Mouse (Mus musculus): Measurements from ENCODE around the gene Slc9a8.
A peak's percentile ranks its signal among the peaks of the same experiment; 100 is the strongest.

Gene Slc9a8

DNA sequence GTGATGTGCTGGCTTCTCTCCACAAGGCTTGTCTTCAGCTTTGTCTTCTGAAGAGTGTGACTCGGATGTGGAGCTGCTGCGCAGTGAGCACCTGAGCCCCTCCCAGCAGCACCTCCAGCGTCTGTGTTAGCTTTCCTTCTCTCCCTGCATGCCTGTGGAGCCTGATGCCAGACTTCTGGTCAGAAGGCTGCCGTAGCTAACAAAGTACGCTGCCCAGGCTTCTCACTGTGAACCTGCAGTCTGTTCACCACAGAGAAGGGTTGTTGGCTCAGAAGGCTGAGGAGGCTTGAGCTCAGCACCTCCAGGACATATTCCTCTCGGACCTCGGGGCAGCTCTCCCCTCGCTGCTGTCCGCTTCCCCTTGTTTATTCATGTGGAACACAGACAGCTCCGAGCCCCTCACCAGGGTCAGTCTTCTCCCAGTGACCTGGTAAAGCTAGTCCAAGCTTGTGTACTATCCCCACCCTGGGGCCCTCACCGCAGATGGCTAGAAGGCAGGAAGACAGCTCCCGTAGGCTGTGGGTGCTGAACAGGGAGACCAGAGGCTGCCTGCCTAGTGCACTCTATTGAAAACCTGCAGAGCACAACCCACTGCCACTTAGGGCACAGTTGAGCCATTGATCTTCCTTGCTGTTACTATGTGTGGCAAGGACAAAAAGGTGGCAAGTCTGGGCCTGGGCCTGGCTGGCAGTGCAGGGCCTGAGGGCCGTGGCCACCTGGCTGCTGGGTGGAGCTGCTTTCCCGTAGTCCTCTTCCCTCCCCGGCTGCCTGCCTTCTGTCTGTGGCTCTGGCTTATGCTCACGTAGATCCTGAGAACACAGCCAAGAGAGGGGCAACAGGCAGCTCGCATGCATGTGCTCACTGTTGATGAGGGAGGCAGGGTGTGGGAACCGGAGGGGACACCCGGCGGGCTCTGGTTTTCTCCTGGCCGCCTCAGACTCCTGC lies 28.1 kb downstream of the Slc9a8 start:
- no peak for DNase-seq (ENCODE audit: low spot score in 2 of 2)

DNA sequence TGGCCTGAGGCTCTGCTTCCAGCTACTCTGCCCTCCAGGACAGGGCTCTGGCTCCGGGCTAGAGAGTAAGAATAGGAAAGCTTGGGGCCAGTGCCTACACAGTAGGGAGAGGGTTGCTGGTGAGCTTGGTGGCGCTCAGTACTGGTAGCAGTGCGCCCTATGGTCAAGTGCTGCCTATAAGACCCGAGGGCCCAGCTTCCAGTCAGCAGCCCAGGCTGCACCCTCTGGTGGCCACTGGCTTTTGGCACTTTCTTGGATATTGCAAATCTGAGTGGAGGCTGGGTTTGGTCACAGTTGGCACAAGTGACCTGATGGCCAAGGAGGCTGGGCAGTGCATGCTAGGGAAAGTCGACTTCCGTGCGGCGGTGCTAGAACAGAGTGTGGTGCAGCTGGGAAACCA lies 29.1 kb downstream of the Slc9a8 start:
- no peak for DNase-seq (ENCODE audit: low spot score in 2 of 2)

DNA sequence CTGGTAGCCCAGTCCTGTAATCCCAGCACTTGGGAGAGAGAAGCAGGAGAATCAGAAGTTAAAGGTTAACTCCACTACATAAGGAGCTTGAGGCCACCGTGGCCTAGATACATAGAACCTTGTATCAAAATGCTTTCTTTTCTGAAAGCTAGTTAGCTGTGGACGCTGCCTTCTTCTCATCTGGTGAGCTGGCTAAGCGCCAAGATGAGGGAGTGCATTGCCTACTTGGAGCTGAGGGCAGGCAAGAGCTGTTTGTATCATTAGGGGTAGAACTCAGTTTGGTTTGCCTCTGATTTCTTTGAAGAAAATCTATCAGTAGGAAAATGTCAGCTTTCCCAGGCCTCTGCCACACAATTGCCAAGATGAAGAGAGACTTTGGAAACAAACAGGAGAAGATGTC lies 32.3 kb downstream of the Slc9a8 start:
- DNase-seq (ENCODE audit: low spot score in 2 of 2), result no peak

DNA sequence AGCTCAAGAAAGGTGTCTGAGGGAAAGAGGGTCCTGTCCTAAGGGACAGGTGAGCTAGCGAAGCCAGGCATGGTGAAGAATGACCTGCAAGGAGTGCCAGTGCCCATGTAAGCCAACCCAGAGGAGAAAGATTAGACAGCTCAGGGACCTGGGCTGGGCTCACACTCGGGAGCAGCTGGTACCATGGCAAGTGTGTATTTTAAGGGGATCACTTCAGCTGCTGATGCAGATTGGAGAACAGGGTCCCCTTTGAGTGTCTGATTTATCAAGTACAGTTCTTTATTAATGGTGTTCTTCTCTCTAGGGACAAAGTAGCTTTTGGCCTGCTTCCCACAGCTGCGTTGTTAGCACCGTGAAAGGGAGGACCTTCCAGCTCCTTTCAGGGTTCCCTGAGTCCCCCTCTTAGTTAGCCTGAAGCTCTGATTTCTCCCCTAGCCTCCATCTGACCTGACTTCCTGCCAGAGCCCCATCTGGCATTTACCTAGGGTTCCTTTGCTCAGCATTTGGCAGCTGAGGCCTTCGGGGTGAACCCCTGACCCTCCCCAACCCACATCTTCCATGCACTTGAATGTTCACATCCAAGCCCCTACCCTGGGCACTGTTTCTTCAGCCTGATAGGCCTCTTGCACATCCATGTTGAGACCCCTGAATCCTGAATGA lies 35.0 kb downstream of the Slc9a8 start:
- no peak for DNase-seq (ENCODE audit: low spot score in 2 of 2)

DNA sequence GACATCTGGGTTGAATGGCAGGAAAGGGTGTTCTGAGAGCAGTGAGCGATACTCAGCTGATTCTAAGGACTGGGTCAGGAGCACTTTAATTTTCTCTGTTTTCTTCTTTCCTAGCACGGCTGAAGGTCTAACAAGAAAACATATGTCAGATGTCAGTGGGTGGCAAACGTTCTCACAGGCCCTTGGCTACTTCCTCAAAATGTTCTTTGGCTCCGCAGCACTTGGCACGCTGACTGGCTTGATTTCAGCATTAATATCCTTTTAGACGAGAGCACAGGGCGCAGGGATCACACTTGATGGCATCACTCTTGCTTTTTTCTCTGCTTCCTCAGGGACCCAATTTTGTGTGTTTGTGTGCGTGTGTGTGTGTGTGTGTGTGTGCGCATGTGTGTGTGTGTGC lies 35.7 kb downstream of the Slc9a8 start:
- no peak for DNase-seq (ENCODE audit: low spot score in 2 of 2)

DNA sequence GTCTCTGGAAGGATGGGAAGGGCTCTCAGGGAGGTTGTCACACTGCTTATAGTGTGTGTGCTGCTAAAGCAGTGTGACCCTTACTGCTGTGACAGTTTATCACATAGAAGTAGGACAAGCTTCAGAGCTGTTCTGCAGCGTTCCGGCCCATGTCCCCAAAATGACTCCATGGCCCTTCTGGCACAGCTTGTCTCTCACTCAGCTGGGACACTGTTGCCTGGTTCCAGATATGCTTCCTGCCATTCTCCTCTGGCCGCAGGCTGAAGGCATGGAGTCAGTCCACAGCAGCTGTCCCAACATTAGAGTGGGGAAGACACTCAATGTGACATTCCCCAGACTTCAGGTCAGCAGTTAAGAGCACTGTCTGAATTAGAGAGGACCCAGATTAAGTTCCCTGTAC lies 37.0 kb downstream of the Slc9a8 start:
- no peak for DNase-seq (ENCODE audit: low spot score in 2 of 2)

DNA sequence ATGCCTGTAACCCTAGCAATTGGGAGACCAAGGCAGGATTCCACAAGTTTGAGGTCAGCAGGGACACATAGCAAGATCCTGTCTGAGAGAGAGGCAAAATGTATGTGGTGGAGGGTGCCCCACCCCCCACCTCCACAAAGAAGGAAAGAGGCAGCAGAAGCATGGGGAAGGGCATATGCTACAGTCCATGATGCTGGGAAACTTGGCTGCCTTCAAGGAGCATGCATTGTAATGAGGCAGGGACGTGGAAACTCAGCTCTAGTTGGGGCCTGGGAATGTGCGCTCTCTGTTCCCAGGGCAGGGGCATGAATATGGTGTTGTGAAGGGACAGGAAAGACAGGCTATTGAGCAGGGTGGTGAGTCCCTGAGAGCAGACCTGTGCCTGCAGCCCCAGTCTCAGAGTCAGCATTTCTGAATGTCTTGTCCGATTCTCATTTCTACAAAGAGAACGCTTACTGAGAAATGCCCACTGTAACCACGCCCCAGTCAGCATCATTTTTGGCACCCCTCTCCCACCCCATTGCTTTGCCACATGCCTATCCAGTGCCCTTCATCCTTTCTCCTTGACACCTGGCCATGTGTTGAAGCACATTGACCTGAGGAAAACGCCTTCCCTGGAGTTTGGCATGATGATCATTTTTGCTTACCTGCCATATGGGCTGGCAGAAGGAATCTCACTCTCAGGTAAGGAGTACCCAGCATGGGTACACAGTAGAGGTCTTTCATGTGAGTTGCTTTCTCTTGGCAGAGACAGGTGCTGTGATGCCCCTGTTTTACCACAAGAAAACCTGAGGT lies 37.8 kb downstream of the Slc9a8 start:
- no peak for DNase-seq (ENCODE audit: low spot score in 2 of 2)

DNA sequence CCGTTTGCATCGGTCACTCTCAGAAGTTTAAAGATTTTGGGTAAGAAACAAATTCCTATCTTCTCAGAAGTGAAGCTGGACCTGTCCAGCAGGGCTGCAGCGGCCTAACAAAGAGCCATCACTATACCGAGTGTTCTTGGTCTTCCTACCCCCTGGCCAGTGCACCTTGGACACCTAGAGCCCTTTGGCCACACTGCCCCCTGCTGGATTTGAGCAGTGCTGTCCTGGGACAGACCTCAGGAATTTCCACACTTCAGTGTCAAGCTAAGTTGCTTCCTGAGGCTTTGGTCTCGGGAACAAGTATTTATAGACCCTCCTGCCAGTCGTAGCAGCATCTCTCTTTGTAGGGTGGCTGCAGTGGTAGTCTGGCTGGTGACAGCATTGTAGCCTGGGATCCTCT lies 41.4 kb downstream of the Slc9a8 start:
- DNase-seq (ENCODE audit: low spot score in 2 of 2), result peak; percentile 45 to 65

DNA sequence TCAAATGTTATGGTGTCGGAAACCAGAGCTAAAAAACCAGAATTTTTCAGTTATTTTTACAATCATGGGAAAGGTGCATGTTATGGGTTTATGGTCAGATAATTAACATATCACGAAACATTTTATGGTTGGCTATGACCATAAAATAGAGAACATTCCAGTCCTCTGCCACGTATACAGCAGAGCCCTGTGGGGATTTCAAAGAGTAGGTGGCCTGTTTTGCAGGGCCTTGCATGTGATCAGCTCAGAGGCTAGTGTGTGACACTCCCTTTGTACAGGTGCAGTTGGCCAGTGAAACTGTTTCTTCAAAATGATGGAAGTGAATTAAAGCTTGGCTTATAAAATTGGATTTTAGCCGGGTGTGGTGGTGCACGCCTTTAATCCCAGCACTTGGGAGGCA lies 42.3 kb downstream of the Slc9a8 start:
- no peak for DNase-seq (ENCODE audit: low spot score in 2 of 2)

DNA sequence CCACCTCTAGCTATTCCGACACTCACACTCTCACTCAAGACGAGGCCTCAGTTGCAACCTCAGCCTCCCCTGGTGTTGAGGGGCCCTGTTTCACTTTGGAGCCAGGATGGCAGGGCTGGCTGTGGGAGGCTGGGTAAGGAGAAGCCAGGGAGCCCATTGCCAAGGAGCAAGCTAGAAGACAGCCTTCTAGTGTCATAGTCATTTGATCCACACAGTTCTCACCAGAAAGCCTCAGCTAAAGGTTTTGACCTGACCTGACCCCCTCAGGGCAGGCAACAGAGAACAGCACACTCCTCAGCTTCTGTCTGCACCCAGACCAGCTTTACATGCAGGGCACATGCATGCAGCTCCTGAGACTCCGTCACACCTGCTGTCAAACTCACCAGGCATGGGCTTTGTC lies 44.4 kb downstream of the Slc9a8 start:
- no peak for DNase-seq (ENCODE audit: low spot score in 2 of 2)

DNA sequence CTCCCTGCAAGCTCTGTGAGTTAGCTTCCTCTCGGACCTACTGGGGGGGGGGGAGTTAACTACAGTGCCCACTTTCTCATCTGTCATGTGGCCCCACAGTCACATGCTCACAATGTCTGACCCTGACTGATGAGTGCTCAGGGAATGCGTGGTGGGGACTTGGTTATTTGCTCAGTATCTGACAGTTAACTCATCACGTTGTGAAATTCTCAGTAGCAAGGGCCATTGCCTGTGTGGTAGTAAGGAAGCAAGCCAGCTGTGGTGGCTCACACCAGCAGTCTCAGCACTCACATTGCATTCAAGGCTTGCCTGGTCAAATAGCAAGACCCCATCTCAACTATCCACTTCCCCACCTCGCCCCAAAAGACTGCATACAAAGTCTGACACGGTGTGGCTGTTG lies 45.7 kb downstream of the Slc9a8 start:
- no peak for DNase-seq (ENCODE audit: low spot score in 2 of 2)

DNA sequence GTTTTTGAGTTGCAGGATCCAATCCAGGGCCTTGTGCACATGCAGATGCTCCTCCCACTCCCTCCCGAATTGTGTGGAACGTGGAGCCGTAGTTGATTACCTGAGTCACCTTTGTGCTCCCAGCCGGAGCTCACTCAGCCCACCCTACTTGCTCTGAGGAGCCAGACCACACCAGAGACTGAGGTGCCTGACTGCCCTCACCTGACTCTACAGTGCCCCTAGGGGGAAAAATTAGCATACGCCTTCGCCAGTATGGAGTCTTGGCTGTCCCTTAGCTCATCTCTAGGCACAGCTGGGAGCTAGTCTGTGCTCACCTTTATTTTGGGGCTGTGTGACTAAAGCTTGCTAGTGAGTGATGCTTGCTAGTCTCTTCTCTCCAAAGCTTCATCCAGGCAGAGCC lies 46.9 kb downstream of the Slc9a8 start:
- DNase-seq (ENCODE audit: low spot score in 2 of 2), result no peak

DNA sequence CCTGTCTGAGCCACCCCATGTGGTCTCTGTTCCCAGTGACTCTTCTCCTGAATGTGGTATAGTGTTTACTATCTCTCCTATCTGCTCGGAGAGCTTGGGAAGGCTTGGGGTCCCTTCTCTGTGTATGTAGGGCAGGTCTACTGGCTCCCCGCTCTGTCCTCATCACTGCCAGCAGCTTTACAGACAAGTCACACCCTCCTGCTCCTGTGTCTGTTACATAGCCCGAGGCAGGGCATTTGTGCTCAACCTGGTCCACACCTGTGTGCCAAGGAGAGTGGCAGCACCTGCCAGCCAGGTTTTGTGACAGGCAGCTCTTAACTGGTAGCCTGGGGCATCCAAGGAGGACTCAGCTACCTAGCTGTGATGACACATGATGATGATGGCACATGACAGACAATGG lies 49.1 kb downstream of the Slc9a8 start:
- DNase-seq (ENCODE audit: low spot score in 2 of 2), result no peak

DNA sequence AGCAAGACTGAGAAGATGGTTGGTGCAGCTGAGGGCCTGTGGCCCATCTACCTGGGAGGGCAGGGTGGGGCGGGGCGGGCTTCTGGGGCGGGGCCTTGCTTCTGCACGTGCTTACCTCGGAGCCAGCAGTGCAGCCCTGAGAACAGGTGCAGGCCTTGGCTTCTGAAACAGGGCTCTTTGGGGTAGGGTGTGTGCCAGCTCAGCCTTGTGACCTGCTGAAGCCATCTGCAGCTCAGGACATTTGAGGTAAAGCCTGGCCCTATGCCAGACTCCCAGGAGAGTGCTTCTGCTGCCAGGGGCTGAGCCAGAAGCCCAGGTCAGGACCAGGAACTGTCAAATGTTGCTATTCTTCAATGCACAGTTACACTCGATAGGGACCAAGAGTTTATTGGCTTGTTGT lies 50.1 kb downstream of the Slc9a8 start:
- no peak for DNase-seq (ENCODE audit: low spot score in 2 of 2)

DNA sequence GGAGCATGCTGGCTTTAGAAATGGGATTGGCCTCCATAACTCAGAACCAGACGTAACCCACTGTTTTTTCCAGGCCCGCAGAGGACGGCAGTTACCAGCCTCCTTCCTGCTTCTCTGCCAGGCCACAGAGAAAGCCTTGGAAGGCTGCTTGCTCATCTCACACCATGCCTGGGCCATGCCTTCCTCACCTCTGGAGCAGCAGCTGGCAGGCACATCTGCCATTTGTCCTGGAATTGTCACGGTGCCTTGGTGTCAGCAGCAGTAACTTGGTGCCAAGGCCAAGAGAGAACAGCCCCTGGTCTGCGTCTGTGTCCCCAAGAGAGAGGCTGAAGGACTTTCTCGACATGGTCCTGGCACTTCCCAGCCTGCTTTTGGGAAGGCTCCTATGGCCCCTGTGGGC lies 52.7 kb downstream of the Slc9a8 start:
- no peak for DNase-seq (ENCODE audit: low spot score in 2 of 2)

DNA sequence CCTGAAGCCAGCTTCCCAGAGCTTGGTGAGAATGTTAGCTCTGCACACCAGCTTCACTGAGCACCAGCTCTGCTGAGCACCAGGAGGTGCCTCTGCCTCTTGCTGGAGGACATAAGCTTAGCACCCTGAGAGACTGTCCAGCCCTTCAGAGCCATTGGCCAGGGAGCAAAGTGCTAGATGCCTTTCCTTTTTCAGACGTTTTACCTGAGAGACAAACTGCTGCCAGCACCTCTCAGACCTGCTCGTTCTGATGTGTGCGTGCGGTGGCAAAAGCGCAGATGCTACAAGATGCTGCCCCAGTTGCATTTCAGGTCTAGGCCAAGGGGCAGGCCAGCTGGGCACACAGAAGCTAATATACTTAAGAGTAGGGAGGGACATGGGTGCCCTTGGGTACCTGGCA lies 54.1 kb downstream of the Slc9a8 start:
- DNase-seq (ENCODE audit: low spot score in 2 of 2), result no peak

DNA sequence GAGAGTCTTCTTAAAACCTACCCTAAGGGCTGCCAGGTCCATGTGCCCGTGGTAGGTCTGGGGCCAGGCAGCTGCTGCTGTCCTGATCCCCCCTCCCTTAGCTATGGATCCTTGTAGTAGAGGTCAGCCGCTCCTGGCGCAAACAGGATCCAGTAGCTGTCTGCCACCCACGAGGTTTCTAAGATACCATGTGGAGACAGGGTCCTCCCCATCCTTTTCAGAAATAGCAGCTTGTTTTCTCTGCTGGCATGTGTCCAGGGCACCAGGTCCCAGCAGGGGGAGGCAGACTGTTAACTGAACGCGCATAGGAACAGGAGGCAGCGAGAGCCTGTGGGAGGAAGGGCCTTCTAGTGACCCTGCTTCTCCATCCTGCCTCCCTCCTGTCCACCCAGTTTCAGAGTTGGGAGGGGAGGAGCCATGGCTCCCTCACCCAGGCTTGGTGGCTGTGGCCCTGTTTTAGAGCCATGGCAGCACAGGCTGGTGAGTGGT lies 54.7 kb downstream of the Slc9a8 start:
- no peak for DNase-seq (ENCODE audit: low spot score in 2 of 2)

DNA sequence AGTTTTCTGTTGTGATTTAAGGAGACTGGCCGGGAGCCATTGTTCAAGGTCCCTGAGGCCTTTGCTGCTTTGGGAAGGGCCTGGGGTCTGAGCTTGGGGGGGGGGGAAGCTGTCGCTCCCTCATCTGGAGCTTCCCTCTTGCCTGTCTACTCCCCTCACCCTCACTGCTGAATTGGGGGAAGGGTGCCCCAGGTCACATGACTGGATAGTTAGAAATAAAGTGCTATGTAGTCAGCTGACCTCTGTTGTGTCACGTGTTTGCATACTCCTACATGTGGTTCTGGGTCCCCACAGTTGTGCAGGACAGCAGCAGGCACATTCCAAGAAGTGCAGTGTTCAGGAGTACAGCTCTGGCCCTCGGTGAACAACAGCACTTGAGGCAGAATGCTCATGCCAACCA lies 55.2 kb downstream of the Slc9a8 start:
- DNase-seq (ENCODE audit: low spot score in 2 of 2), result no peak

DNA sequence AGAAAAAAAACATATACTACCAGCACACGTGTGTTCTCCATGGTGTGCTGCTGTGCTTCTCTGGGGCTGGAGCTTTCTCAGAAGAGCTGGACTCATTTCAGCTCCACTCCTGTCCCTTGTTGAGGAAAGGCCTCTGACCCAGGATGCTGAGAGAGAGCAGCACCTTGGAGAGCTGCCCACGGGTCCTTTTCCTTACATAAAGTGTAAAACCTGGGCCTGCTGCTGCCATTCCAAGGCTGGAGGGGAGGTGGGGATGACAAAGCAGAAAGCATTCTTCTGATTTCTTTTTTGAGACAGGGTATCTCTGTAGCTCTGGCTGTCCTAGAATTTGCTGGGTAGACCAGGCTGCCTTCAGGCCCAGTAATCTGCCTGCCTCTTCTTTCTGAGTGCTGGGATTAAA lies 56.6 kb downstream of the Slc9a8 start:
- no peak for DNase-seq (ENCODE audit: low spot score in 2 of 2)

DNA sequence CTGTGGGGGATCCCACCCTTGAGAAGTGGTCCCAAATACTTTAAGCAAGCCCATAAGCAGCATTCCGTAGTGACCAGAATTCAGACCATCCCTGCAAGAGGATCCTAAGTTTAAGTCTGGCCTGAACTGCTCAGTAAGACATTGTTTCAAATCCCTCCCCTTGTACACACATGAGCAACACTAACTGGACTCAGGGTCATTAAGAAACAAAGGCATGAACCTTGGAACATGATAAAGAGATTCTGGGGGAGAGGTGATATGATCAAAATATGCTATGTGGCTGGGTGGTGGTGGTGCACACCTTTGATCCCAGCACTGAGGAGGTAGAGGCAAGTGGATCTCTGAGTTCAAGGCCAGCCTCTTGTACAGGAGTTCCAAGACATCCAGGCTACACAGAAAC lies 58.0 kb downstream of the Slc9a8 start:
- DNase-seq (ENCODE audit: low spot score in 2 of 2), result no peak

DNA sequence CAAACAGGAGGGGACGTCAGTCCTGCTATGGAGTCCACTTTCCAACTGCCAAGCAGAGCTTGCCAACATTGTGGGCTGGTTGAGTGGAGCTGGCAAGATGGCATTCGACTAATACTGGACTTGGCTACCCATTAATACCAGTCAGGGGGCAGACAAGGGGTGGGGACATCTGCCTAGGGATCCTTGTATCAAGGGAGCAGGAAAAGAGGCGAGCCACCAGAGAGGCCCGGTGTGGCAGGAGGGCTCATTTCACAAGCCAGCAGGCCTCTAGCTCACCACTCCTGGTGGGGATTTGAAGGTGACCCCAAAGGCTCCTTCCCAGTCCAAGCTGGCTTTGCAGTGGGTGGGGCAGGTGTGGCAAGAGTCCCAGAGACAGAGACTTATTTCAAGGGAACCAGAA lies 61.2 kb downstream of the Slc9a8 start:
- DNase-seq (ENCODE audit: low spot score in 2 of 2), result no peak

DNA sequence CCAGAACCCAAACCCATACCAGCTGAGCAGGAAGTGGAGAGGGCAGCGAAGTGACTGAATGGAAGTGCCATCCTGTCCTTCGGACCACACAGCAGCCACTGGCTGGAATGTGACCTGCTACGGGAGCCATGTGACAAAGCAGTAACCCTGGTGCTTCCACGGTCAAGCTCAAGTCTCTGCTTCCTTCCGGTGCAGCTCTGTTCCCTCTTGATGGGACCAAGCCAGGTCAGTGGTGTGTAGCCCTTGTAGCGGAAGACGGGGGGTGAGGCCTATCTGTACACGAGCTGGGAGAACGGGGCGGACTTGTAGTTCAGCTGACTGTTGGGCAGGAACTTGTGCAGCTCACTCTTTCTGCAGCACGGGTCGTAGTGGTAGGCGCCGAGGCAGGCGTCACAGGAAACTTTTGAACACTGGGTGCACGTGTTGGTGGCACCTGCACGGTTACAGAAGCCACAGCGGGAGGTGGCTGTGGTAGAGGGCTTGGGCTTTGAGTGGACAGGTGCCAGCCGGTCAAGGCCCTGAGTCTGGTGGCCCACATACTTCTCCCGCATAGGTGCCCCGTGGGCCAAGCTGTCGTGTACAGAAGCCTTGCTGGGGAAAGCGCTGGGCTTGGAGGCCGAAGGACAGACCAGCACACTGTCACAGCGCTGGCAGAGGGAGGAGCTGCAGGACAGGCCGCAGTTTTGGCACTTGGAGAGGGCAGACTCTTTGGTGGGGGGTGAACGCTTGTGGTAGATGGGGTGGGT lies 61.7 kb downstream of the Slc9a8 start:
- no peak for DNase-seq (ENCODE audit: low spot score in 2 of 2)

All from spleen, postnatal 14 days (tissue).